In genomic region chr2:30093471-30094207, GRCm38 (mm10) we compare ENCODE assay signal across 8 mouse cellular contexts. TPM values are rescaled to one million over a fixed set of nuclear protein-coding genes. Genes with fewer than 3 reads are reported as not detected.
A peak's percentile ranks its signal among the peaks of the same experiment; 100 is the strongest.
DNase-seq lines count a peak whose midpoint lies in the region; ATAC-seq and TF ChIP-seq lines count a peak whose summit lies in the region.

Gene Zdhhc12 (minus strand): TSS chr2:30093648.

- under 1% methylated on average over 51 of the region's 51 CpGs for WGBS in hindbrain, embryonic 10.5 days
- WGBS in lung, postnatal 0 days = 3% methylated on average over 50 of the region's 51 CpGs

- 0 out of 2 replicates have a peak, but pooled peaks have one; percentile 5 for TF ChIP-seq EP300 in lung, postnatal 0 days (IDR thresholded peaks at IDR 0.05)

- peaks cover 30% of the 10 kb centered on the region for H3K4me1 ChIP-seq in hindbrain, embryonic 10.5 days (replicated peaks)
- 0 out of 2 replicates have a peak, but pooled peaks cover 5% of the 10 kb centered on the region for H3K4me1 ChIP-seq in lung, postnatal 0 days (ENCODE audit: insufficient read depth, low read depth, low read length)

- H3K9ac ChIP-seq in lung, postnatal 0 days (replicated peaks; ENCODE audit: low read depth) = peak within 1 kb of the TSS; percentile 49

- DNase-seq in MN1 (ENCODE audit: low spot score) = peak; percentile 96
- peak; percentile 93 for DNase-seq in cerebellum, adult 9-10 months
- DNase-seq in hindbrain, embryonic 10.5 days (ENCODE audit: low spot score) = peak; percentile 96
- DNase-seq in layer of hippocampus, adult 9-11 months = peak; percentile 97
- DNase-seq in lung, postnatal 0 days (ENCODE audit: low spot score) = peak; percentile 98
- peak; percentile 86 for DNase-seq in ovary, postnatal 14 days (ENCODE audit: low spot score)
- peak; percentile 99 for DNase-seq in thymus, postnatal 14 days

- H3K36me3 ChIP-seq in hindbrain, embryonic 10.5 days = peaks cover 44% of the 10 kb centered on the region
- no peaks in the 10 kb centered on the region; the same call in 1 of the 2 replicates for H3K36me3 ChIP-seq in lung, postnatal 0 days (ENCODE audit: insufficient read depth, low read length)

- peak; percentile 93 for ATAC-seq in frontal cortex, adult (ENCODE audit: low TSS enrichment)
- peak; percentile 99 for ATAC-seq in lung, postnatal 0 days

- peak within 1 kb of the TSS; percentile 86 for H3K27ac ChIP-seq in hindbrain, embryonic 10.5 days
- peak within 1 kb of the TSS; percentile 32 for H3K27ac ChIP-seq in lung, postnatal 0 days (ENCODE audit: low read length)

- H3K27me3 ChIP-seq in hindbrain, embryonic 10.5 days (ENCODE audit: insufficient read depth, poor library complexity, severe bottlenecking) = no peaks in the 10 kb centered on the region
- H3K27me3 ChIP-seq in lung, postnatal 0 days (replicated peaks; ENCODE audit: insufficient read depth, low read length) = no peaks in the 10 kb centered on the region

- TF ChIP-seq CTCF in lung, postnatal 0 days (IDR thresholded peaks at IDR 0.05) = no peak; the same call in 1 of the 2 replicates

- peak within 1 kb of the TSS; percentile 75 for H3K4me3 ChIP-seq in hindbrain, embryonic 10.5 days
- peak within 1 kb of the TSS; percentile 72 for H3K4me3 ChIP-seq in lung, postnatal 0 days (ENCODE audit: low read depth, low read length)

- no peaks in the 10 kb centered on the region for H3K9me3 ChIP-seq in hindbrain, embryonic 10.5 days
- no peaks in the 10 kb centered on the region for H3K9me3 ChIP-seq in lung, postnatal 0 days (ENCODE audit: low read length)

- peak within 1 kb of the TSS; percentile 59 for H3K4me2 ChIP-seq in lung, postnatal 0 days (replicated peaks; ENCODE audit: low read depth, low read length)

RNA-seq across cellular contexts. Expression of gene Zdhhc12, which starts in this region (rescaled TPM):
- polyA plus RNA-seq in hindbrain, embryonic 10.5 days (2016; fragmentation: Nextera tagmentation; extraction: Ambion mirVana) = 37.6 and 41.5 TPM in 2 replicates
- polyA plus RNA-seq in lung, postnatal 0 days (2015; fragmentation: Nextera tagmentation; extraction: Ambion mirVana) = 37.7 and 40.0 TPM in 2 replicates

Comparison
In these comparisons a context has a peak if more than half of its experiments do, and no peak if none do; other contexts are left out.
1. Peak in every context shown above with its lines: DNase-seq, ATAC-seq, H3K4me3 ChIP-seq and H3K27ac ChIP-seq.